Mouse (Mus musculus): Measurements from ENCODE around the gene Kcnk16.

The Kcnk16 gene

DNA sequence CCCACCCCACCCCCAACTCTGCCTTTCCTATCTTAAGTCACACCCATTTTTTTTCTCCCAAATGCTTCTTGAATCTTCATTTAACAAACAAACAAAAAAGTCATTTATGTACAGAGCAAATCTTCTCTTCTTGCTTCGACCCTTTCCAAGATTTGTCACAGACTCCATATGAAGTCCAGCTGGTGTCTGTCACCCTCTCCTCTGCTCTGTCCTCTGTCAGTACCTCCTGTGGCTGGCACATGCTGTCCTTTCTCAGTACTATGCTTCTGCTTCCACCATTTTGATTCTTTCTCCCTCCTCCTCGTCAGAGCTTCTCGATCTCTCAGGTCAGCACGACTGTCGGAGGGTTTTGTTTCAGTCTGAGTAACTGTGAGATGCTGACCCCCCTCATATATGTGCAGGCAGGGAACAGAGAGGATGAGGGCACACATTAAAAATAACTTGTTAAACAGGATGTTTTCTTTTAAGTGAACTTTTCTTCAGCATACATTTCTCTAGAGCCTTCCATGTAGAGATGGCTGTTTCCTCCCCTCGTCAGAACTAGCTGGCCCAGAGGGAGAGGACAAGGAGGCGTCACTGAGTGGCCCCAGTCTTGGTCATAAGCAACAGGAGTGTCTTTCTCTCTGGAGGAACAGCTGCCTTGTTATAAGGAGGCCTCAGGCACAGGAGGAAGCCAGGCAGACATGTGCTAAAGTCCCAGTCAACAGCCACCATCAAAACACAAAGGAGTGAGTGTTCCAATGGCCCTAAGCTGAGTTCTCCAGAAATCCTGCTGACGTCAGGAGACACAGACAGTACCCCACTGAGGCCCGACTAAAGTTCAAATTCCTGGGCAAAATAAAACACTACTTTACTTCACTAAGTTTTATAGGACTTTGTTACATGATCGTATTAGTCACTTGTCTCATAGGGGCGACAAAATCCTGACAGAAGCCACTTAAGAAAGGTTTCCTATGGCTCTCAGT is 35.7 kb downstream of the Kcnk16 start:
- DNase-seq (ENCODE audit: low spot score in 2 of 2), result no peak

DNA sequence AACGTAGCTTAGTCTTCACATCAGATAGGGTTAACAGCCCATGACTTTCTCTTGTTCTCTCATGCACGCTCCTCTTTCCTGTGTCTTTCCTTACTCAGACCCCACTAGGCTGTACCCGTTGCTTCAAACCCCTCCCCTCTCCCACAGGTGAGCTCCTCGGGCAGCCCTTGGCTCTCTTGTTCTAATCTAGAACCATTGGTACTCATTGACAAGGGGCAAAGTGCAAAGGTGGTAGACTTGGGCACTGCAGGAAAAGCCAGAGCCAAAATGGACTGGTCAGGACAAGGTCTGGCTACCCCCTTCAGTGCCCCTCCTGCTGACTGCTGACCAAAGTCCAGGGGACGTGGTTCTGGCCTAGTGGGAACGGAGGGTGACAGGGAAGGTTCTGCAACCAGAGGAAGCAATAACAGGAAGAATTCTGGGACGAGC is 38.9 kb downstream of the Kcnk16 start:
- DNase-seq (ENCODE audit: low spot score in 2 of 2), result no peak

DNA sequence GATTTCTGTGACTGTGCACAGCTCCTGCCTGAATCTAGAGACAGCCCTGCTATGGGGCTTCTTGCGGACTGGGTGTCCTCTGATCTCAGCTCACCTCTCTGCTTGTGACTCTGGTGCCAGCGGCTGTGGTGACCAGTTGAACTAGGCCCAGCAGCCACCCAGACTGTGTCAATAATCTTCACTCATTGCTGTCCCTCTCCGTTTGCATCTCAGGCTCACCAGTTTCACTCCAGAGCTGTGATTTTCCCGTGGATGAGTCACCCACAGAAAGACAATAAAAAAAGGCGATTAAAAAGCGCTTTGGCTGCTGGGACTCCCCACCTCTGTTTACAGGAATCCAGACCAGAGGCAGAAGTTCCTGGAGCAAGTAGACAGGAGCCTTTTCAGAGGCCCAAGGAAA is 39.6 kb downstream of the Kcnk16 start:
- no peak for DNase-seq (ENCODE audit: low spot score in 2 of 2)

DNA sequence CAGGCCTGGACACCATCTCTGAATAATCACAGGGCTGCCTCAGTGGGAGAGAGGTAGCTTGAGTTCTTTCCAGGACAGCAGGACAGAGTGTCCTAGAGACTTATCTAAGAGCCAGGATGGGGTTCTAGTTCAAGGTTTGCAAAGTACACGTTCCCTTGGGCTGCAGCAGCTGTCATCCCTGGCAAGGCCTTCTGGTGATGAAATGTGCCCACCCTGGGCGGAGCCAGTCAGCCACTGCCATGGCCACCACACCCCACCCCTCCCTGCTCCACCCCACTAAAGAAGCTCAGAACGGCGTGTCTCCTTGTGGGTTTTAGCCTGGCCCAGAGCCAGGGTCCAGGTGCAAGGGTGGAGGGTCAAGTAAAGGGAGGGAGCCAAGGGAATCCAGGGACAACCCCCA is 40.7 kb downstream of the Kcnk16 start:
- DNase-seq (ENCODE audit: low spot score in 2 of 2), result no peak

DNA sequence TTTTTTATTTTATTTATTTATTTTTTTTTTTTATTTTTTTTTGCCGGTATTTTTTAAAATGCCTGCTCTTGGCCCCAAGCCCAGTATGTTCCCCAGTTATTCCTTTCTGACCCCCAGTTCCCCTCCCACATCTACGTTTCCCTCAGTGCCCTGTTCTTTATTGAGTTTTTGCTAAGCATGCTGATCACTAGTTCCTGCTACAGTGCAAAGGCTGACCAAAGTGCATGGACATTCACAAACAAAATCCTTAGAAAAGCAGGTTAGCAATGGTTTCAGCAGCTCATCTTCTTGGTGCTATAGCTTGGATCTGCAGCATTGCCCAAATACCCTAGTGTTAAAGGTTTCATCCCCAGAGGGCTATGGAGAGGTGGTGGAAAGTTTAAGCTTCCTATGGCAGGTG is 42.0 kb downstream of the Kcnk16 start:
- no peak for DNase-seq (ENCODE audit: low spot score in 2 of 2)

DNA sequence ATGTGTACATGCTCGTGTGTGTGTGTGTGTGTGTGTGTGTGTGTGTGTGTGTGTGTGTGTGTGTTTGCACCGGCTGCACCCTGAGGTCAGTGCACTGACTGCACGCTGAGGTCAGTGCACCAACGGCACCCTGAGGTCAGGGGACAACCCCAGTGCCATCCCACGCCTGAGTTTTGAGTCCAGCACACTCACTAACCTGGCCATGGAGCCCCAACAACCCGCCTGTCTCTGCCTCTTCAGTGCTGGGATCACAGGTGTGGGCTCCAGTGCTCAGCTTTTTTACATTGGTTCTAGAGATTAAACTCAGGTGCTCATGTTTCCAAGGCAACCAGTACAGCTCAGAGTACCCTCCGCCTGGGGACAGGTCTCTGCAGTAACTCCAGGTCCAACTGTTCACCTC is 42.5 kb downstream of the Kcnk16 start:
- DNase-seq (ENCODE audit: low spot score in 2 of 2), result no peak

DNA sequence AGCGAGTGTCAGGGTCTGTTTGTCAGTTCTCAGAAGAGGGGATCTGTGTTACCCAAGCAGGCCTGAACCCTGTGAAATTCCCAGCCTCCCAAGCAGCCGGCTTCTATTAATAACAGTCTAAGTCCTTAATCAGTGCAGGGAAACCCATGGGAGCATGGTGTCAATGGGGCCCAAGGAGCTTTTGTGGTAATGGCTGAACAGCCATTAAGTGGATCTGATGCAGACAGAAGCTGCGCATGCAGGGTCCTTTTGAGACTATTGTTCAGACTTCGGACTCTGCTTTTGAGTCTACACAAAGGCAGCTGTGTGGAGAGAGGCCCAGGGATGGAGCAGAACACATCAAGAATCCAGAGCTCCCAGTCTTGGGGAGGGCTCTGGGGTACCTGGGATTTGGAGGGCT is 43.5 kb downstream of the Kcnk16 start:
- no peak for DNase-seq (ENCODE audit: low spot score in 2 of 2)

DNA sequence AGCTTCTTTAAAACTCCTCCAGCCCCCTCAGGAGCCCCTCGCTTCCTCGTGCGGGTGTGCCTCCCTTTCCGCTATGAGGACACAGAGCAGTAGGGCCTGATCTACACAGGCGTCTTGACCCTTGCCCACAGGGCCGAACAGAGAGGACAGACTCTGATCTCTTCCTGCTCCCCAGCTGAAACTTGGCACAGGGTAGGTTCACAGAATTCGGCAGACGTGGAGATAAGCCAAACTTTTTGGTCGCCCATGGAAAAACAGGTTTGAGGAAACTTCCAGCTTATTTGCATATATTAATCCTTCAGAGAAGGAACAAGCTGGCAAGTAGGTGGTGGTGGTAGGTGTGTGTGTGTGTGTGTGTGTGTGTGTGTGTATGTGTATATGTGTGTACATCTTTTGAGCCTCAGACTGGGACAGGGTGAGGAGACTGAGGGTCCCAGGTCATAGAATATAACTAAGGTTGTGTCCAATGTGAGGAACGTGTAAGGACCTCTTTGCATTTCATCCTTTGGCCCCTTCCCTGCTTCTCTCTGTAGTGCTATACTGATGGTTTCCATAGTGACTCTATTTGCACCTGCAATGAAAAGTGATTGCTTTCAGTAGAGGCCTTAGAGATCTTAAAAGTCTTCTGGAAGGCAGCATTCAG is 44.3 kb downstream of the Kcnk16 start:
- DNase-seq (ENCODE audit: low spot score in 2 of 2), result no peak

DNA sequence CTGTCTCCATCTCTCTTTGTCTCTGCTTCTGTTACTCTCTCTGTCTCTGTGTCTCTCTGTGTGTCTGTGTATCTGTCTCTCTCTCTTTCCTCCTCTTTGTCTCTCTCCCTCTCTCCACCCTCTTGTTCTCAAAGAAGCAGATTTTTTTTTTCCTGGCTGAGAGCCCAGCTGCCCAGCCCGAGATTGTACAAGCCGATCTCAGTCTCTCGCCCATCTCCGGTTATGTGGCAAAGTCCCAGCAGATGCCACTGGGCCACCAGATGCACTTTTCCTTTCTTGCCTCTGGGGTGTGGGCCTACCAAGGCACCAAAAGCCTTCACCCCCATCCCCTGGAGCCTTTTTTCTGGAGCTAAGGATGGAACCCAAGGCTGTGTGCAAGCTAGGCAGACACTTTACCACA is 44.8 kb downstream of the Kcnk16 start:
- DNase-seq (ENCODE audit: low spot score in 2 of 2), result no peak

DNA sequence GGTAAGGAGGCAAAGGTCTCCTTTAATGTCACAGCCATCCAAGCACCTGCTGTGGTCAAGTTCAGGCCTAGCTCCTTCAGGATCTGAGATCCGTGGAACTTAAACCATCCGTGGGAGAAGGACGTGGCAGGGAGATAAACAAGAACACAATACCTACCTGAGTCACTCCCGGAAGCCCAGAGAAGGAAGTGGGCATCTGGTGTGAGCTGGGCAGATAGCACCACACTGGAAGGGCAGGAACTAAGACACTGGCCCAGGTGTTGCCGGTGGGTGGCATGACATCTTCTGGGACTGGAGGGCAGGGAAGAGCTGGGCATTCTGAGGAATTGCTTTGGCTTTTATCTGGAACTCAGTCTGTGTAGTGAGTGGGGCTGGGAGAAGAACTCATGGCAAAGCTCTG is 45.7 kb downstream of the Kcnk16 start:
- DNase-seq (ENCODE audit: low spot score in 2 of 2), result no peak

DNA sequence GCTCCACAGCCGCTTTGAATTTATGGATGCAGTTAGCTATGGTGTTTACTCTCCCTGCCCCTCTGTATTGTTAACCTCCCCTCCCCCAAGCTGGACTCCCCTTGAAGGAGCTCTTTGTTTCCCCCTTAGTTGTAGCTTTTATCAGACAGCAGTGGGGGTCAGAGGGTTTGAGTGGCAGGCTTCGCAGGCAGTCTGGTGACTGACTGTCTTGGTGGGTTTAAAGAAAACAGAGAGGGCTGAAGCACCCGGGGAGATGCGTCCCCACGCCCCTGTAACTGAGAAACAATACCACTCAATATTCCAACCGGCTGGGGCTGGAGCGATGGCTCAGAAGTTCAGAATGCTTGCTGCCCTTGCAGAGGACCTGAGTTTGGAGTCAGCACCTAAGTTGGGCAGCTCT is 47.9 kb downstream of the Kcnk16 start:
- DNase-seq (ENCODE audit: low spot score in 2 of 2), result no peak

DNA sequence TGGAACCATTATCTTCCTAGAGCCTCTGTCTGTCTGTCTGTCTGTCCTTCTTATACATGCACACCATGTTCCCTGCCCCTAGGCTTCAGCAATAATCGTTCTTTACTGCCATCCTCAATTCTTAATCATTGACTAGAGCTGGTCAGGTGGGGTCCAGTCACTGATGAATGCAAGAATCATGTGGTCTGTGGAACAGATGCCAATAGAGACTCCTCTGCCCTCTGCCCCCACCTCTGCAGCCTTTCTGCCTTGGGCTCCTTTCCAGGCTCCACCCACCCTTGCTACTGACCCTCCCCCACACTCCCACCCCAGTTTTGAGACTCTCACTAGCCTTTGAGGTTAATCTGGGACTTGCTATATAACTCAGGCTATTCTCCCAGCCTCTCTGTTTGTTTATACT is 49.1 kb downstream of the Kcnk16 start:
- DNase-seq (ENCODE audit: low spot score in 2 of 2), result no peak

DNA sequence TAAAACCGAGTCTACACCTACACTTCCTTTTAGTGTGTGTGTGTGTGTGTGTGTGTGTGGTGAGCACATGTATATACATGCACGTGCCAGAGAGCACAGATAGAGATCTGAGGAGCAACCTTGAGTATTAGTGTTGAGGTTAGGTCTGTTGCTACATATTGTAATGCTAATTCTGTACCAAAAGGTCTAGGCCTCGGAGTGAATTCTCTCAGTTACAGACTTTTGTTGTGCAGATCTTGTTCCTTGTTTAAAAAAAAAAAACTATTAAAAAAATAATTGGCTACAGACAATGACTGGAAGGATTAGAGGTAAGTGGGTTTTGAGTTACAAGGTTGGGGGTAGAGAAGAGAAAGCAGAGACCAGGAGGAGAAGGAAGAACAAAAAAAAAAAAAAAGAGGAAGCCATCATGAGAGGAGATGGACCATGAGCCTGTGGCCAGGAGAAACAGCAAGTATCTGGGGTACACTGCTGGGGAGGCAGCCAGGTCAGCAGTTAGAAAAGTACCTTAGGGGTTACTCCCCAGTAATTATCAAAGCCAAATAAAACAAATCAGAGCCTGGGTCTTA is 51.6 kb downstream of the Kcnk16 start:
- no peak for DNase-seq (ENCODE audit: low spot score in 2 of 2)

DNA sequence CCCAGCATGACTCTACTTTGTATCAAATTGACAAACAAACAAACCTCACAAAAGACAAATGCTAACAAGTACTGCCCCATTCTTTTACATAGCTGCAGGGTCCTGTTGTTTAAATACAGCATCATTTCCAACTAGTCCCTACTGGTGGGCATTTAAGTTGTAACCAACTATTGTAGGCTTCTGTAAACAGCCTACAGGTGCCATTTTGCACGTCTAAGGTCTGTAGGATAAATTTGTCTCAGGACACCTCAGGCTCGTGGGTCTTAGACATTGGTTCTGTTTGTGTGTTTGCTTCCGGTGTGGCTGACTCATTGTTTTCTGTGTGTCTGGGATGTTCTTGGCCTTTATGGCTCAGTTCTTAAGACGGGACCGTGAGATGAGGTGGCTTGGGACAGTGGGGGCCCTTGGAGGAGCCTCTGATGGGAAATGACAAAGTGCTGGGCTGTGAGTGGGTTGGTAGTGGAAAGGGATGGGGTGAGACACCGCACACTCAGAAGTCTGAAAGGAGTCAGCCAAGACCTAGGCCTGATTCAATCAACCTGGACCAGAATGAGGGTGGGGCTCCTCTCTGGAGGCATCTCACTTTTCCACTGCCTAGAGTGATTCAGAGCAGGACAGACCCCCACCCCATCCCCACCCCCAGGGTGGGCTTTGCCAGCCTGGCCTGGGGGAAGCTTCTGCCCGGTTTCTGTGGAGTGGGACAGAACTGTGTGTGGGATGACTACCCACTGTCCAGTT is 52.3 kb downstream of the Kcnk16 start:
- DNase-seq (ENCODE audit: low spot score in 2 of 2), result no peak

DNA sequence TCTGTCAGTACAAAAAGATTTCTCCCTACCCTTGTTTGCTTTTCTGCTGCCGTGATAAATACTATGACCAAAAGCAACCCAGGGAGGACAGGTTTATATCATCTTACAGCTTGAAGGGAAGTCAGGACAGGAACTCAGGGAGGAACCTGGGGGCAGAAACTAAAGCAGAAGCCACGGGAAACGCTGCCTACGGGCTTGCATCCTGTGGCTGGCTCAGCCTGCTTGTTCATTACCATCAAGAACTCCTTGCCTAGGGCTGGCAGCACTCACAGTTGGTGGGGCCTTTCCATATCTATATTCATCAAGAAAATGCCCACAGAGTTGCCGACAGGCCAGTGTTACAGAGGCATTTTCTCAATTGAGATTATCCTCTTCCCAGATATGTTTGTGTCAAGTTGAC is 53.2 kb downstream of the Kcnk16 start:
- DNase-seq (ENCODE audit: low spot score in 2 of 2), result no peak

DNA sequence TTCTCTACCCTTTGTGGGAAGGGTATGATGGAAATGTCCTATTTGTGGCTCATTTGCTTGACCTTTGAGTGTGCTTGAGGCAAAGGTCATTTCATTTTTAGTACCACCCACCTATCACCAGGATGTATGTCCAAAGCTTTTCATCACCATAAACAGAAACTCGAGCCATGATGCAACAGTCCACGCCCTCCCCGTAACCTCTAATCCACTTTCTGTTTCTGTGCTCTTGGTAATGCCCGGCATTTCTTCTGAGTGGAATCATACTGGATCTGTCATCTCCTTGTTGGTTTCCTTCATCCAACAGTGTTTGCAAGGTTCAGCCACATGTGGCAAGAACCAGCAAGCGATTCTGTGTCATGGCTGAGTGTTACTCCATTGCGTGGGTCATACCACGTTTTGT is 54.9 kb downstream of the Kcnk16 start:
- no peak for DNase-seq (ENCODE audit: low spot score in 2 of 2)

DNA sequence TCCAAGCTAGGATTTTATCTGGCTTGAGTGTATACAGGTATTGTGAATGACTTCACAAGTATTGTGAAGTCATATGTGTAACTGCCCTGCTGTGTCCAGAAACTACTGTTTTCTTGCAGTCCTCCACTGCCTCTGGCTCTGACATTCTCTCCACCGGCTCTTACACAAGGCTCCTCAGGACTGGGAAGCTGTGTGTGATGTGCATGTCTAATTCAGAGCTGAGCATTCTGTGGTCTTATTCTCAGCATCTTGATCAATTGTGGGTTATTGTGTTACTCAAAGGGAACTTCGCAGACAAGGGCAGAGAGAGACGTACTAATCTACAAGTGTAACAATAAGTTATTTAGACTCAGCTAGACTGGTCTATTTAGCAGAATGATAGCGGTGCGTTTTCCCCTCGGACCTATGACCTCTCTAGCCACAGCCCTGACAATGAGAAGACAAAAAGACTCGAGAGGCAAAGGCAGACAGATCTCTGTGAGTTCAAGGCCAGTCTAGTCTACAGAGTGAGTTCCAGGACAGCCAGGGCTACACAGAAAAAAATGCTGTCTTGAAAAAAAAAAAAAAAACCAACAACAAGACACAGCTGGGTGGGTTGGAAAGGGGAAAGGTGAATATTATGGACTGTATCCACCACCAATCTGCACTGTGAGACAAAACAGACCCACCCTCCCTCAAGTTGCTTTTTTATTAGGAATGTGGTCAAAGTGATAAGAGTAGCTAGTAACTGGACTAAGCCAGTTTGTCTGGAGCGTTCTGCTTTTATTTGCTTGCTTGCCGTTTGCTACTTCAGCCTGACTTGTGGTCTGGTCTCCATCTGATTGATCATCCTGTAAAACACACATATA is 57.0 kb downstream of the Kcnk16 start:
- DNase-seq (ENCODE audit: low spot score in 2 of 2), result no peak
